Mouse (Mus musculus) gastrocnemius, postnatal 14 days (tissue): ENCODE data around the gene Rad51b. TPM values are rescaled to one million over a fixed set of nuclear protein-coding genes. Genes with fewer than 3 reads are reported as not detected.

Source experiments
- DNase-seq: peaks from one replicate; pipeline ENCODE4 v3.0.0; 2021; ENCODE audit warnings: mixed read lengths
- intact Hi-C: fragments of 180-260 bp; cut with DNase I; formaldehyde crosslinking; loops from one replicate; pipeline ENCODE4 v1.15.1; 2025; ENCODE audit warnings: low total_unique reads
- total RNA-seq, 2 experiments: library from RNA; stranded (reverse); gene quantifications; 2 replicates each; pipeline ENCODE4 v1.2.3; 2021

Rad51b gene
- total RNA-seq, 2 experiments from 2014 or later, result 0.80 to 0.92 TPM

DNA sequence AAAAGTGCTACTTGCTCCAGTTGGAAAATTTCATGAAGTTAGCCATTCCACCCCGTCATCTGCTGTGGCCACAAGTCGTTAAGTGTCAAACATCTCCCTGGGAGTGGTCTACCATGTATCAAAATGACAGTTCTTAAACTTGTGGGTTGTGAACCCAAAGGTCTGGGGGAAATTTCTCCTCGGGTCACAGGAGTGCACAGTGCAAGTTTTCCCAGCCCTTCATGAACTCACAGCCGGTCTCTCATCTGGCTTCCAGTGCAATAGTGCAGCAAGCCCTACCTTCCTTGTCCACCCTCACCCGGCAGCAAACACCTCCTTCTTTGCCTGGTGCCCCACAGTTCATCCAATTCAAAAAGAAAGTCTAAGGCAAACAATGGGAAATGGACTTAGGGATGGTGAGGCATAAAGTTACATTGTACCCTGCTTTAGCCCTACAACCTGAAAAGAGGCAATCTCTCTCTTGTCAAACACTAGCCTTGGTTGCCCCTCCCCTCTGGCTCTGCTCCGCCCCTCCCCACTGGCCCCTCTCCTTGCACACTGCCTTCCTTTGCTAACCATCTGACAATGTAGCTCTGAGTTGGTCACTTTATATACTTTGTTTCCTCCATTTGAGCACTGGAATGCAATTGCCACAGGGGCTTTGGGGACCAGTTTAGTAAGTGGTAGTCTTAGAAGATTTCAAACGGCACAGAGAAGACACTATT is 390.8 kb downstream of the Rad51b start:
- intact Hi-C loops, result no loop called here
- DNase-seq, result no peak

DNA sequence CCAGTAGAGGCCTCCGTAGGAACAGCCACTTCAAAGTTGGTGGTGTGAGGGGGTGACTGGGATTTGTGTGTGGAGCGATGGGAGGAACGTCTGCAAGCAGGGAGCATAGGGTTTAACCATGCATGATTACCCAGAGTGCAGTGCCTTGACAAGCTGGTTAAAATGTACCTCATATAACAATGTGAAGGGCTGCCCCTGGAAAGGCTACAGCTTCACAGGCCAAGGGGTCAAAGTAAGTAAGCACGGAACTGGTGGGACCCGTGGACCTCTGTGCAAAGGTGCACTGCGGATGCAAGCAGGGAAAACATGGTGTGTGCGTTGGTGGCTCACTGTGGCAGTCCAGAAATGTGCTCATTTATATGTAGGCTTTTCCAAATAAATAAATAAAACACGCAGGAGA is 392.2 kb downstream of the Rad51b start:
- intact Hi-C loops, result no loop called here
- DNase-seq, result no peak

DNA sequence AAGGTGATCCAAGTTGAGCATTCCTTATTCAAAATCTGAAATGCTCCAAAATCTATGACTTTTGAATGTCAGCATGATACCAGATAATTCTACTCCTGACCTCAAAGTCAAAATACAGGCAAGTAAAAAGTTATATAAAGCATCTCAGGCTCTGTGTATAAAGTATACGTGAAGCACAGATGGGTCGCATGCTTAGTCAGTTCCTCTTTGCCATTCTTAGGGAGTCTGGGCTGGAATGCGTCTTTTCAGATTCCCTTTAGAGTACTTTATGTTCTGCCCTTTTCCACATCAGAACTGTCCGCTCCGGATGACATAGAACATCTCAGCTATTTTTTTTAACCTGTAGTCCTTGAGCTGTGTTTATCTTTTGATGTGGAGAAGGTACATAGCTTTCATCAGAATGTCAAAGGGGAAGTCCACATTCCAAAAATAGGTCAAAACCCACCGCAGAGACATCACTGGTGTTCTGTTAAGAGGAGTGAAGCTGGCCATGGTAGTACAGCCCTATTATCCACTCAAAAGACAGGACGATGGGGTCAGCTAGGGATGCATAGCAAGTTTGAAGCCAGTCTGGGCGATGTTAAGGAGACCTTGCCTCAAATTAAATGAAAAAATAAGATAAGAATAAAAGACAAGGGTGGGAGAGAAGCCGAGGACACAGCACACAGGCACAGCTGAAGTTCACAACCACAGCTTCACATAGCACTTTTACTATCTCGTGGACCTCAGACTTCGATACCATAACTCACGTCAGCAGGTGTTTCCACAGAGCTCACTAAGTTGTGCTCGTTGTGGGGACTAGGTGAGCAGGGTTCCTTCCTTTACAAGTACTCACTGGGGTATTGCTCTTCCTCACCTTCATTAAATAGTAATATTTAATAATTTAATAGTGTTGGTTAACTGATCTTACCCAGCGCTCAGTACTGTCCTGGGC is 395.1 kb downstream of the Rad51b start:
- intact Hi-C loops, result no loop called here
- no peak for DNase-seq

DNA sequence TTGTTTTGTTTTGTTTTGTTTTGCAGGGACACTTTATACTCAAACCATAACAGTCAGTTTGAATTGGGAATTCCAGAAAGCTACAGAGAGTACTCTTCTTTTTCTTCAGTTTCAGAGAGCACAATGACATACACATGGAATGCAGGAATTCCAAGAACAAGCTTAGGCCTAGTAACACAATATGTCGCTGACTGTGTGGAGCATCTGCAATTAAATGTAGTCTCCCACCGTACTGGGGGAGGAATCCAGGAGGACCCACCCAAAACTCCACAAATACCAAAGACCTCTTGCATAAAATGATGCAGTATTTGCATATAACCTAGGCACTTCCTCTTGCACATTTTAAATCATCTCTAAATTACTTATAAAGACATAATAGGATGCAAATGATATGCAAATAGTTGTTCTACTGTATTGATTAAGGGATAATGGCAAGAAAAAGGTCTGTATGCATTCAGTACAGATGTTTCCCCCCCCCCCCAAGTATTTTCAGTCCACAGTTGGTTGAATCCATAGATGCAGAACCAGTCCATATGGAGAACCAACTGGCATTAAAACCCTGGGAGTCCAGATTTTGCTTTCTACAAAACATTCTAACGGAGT is 398.9 kb downstream of the Rad51b start:
- no peak for DNase-seq
- intact Hi-C loops, result no loop called here

DNA sequence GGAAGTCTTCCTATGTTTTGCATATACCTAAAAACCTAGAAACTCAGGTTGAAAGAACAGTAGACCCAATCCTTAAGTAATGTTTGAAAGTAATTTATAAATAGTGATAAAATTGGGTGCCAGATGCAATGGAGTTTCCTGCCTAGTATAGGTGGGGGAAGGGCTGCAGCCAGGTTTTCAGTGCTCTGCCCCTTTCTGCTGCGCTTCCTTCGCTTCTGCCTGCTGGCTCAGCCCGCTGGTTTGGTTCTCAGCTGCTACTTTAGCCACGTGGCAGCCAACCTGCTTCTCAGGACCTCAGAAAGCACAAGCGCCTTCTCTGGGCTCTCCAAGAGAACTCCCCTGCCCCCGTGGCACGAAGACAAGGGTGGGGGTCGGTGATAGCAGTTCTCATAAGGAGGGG is 406.5 kb downstream of the Rad51b start:
- DNase-seq, result no peak
- intact Hi-C loops, result no loop called here

DNA sequence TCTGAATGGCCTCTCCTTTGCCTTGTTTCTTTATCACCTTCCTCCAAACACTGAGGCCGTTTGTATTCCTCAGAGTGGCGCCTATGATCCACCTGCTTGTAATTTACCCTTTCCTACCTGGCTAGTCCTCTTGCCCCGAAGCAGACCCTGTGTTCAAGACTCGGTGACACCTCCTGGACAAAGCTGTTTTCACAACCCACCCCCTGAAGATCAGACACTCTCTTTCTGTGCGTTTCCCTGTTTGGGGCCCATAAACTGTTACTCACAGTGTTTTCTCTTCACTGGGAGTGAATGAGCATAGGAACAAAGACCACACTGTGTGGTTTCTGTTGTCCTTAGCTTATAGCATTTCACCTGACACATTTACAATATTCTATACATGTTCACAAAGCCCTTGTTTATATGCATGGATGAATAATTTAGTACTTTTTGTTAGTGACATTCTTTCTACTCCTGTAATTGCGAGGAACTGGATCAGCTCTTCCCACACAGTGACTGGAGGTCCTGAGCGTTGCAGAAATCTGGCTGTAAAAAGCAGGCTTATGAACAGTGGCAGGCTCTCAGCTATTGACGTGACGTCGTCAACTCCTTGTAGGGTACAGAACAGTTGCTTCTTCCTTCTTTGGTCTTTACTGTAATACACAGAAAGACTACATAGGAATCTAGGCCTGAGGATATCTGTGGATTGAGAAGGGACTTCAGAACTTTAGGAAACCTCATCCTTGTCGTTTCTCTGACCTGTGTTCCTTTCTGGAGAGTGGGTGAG is 408.6 kb downstream of the Rad51b start:
- intact Hi-C loops, result no loop called here
- DNase-seq, result no peak

DNA sequence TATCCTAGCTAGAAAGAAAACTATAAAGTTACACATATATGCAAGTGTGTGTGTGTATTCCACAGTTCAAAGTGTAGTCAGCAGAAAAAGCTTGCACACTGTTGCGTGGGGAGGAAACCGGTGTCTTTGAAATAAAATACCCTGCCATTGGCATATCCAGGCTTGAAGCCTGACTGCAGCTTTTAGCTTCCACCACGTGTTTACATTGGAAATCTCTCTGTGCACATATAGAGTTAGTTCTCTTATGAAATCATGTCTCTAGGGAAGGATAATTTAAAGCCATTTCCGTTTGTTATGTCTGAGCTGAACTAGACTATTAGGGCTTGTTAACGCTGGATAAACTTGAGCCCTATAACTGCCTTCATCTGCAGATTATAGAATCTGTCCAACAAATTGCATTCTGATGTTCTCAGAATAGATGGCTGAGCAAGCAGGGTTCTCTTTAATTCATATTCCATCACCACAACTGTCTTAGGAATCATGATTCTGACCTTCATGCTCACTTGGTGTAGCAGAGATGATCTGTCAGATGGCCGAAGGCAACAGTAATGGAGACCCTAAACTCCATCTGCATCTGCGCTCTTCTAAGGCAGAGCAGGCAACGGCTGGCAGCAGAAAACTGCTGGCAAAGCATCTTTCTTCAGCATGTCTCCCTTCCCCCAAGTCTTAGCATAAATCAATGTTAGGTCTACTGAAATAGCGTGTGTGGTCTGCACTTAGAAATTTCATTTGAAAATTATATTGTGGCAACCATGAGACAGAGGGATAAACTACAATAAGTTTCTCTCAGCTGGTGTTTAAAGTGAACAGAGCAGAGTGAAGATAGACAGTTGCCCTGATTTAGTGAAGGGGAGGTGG is 410.7 kb downstream of the Rad51b start:
- intact Hi-C loops, result no loop called here
- DNase-seq, result no peak

DNA sequence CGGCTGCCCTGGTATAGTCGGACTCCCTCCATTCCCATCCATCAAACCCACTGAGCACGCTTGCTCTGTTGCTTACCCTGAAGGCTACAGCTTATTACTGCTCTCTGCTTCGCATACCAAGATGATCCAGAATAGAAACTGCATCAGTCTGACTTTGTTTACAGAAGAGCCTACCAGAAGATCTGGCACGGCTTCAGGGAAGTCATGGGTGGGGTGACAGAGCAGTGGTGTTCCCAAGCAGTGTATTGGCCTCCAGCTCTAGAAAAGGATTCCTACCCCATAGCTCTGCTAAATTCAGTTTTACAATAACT is 411.3 kb downstream of the Rad51b start:
- intact Hi-C loops, result no loop called here
- peak; percentile 18 for DNase-seq

DNA sequence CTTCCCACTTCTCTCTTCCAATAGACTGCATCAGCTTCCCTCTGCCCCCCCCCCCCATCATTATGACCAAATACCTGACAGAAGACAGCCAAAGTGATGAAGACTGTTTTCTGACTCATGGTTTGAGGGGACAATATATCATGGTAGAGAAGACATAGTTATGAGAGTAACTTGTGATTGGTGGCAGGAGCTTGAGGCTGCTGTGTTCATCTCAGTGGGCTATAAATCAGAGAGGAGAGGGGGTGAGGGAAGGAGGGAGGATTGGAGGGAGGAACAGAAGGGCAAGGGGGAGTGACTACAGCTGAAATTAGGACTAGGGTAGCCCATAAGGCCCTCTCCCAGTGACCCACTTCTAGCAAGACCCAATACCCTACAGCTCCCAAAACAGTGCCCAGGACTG is 416.2 kb downstream of the Rad51b start:
- intact Hi-C loops, result no loop called here
- DNase-seq, result no peak

DNA sequence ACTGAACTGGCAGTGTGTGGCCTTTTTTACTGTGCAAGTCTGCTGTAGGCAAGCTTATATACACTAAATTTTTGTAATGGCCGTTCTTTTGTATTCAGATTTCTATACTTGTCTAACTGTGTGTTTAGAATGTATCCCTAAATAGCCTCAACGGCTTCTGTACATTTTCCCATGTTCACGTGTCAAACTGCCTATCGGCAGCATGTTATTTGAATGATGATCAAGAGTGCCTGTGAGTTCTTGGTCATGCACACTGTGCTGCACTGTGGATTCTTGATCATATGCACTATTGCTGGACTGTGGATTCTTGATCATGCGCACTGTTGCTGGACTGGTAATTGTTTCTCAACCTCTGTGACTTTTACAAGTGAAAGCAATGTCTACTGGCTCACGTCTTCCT is 417.4 kb downstream of the Rad51b start:
- intact Hi-C loops, result no loop called here
- no peak for DNase-seq

DNA sequence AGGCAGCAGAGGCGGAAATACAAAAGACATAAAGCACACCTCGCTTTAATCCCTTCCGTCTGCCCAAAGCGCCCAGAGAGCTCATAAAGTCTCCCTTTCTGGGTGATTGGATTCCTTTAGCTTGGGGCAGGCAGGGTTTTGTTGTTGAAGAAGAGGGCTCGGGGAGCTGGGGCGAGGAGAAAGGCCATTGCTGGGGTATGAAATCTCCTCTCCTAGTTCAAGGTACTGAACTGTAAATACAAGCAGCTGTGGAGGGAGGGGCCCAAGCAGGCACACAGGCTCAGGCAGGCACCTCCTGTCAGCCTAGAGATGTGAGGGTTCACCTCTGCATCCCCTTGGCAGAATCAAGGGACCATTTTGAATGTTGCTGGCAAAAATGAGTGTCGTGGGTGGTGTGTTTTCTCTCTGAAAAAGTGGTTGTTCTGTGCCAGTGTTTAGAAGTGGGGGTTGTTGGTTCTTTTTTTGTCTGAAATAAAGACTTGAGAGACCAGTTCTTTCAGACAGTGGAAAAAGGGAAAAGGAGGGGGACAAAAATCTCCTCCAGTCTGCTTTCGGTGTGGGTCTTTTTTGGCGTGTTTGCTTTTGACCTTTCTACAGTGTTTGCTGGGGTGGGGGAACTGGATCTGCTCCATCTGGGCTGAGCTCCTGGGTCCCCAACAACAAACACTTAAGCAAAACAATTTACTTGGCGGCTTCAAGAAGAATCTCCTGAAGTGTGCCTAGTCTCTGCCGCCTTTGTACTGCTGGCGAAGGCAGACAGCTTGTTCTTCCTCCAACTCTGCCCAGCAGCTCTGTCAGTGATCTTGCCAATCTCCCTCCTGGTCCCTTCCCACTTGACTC is 418.6 kb downstream of the Rad51b start:
- intact Hi-C loops, result no loop called here
- DNase-seq, result no peak

DNA sequence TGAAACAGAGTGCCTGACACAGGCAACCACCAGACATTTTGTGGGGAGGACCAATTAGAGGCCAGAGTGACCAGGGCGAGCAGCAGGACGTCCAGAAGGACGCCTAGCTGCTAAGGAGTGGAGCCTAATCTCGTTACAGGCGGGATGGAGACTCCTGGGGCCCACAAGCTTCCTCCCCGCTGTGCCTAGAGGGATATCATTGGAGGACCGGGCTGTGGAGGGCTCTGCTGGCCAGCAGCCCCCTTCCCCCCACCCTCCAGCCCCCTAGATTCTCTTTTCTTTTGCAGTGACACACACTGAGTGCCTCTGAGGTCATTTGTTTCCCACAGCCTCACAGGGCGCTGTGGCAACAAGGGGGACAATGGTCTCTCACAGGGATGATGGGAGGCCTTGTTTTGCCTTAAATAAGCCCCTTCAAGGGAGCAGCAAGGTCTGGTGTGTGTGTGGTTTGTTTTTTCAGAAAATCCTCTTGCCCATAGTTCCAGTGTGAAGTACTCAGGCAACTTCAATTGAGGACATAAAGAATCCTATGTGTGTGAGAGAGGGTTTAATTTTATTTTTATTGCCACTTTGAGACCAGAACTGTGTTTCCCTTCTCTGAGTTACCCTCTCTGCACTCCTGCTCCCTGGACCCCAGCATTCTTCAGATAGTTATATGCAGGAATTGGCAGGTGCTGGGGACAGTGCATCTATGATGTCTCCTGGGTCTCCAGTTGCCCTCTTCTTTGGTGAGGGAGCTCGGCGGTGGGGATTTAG is 422.2 kb downstream of the Rad51b start:
- no peak for DNase-seq
- intact Hi-C loops, result no loop called here

DNA sequence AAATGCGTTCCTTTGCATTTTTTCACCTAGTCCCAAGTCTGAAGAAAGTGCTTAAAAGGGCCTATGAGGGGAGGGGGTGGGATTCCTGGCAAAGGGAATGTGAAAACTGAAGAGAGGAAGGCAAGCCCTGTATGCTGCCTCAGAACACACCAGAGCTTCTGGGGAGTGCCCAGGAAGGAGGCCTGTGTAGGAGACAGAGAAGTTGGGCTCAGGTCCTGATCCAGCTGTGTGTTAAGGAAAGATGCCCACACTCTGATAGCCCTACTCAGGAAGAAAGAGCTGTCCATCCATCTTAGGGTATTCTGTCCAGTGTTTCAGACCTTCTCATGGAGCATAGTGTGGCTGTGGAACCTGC is 422.7 kb downstream of the Rad51b start:
- DNase-seq, result no peak
- intact Hi-C loops, result no loop called here

DNA sequence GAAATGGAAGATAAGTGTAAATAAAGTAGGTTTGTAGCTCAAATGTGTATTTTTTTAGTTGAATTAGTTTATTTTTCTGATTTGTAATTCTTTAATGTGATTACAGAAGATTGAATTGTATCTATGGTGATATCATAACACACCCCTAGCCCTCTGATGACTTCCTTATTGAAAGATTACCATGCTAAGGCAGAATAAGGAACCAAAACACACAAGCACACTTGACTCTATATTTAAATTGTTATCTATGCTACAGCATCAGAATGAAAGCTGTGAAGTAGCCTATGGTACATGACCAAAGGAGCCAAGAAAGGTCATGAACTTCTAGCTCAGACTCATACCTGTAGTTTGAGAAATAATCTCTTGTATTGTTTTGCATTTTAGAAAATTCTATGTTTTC is 427.8 kb downstream of the Rad51b start:
- intact Hi-C loops, result no loop called here
- DNase-seq, result no peak

DNA sequence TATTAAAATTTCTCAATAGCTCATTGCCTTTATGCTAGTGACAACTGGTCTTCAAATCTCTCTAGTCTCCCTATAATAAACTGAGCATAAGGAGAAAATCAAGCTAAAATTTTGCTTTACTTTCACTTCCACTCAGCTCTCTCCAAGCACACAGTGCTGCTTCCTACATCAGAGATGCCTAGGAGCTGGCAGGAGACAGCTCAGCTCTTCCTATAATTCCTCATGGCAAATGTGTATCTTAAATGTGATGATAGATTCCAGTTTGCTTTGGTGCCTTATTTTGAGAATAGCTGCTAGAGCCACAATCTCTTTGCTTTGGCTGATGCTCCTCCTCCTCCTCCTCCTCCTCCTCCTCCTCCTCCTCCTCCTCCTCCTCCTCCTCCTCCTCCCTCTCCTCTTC is 428.6 kb downstream of the Rad51b start:
- no peak for DNase-seq
- intact Hi-C loops, result no loop called here

DNA sequence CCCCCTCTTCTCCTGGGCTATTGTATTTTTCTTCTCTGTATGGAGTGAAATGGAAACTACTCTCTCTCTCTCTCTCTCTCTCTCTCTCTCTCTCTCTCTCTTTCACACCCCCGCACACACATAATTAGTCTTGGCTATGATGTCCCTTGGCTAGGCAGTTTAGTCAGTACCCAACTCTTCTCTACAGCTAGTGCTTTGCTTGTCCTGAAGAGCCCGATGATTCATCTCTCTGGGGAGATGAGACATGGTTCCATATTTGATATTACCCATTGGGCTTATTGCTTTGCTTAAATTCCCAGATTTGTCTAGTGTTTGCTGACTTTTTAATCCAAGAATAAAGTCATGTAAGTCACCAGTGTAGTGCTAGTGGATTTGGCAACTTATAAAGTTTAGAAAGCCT is 429.0 kb downstream of the Rad51b start:
- DNase-seq, result no peak
- intact Hi-C loops, result no loop called here

DNA sequence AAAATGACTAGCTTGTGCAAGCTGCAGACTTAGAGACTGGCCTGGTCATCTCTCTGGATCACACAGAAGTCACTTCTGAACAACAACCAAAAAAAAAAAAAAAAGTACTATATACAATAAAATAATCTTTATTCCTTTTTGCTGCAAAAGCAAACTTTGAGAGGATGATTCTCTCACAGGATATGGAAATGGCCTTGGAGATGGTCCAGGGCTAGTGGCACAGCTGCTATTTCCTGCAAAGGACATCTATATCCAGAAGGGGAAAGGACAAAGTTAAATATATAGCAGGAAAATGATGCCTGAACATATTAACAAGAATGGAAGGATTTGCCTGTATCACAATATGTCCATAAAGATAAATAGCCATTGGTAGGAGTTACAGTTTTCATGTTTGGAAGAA is 429.9 kb downstream of the Rad51b start:
- DNase-seq, result no peak
- intact Hi-C loops, result no loop called here
